Mouse (Mus musculus): ENCODE measurements around the gene Slc25a17.

GRCm38 (mm10) chr15:81306501-81306900 lies 54.1 kb downstream of the Slc25a17 start:
- no peak for TF ChIP-seq CTCF (IDR thresholded peaks at IDR 0.05; ENCODE audit: low read depth)
- no peak for TF ChIP-seq EP300 (IDR thresholded peaks at IDR 0.05; ENCODE audit: low read depth)

Measured in heart, postnatal 0 days (tissue).